Comparison of ENCODE assay signal across 8 mouse cellular contexts in genomic region chr2:70508496-70508895, GRCm38 (mm10). TPM values are rescaled to one million over a fixed set of nuclear protein-coding genes. Genes with fewer than 3 reads are reported as not detected.
A peak's percentile ranks its signal among the peaks of the same experiment; 100 is the strongest.
DNase-seq lines count a peak whose midpoint lies in the region; ATAC-seq and TF ChIP-seq lines count a peak whose summit lies in the region.

Erich2 (plus strand) TSS chr2:70508819.

- H3K36me3 ChIP-seq in heart, embryonic 10.5 days, result no peaks in the 10 kb centered on the region
- H3K36me3 ChIP-seq in ES-Bruce4 (ENCODE audit: control insufficient read depth, insufficient read depth, low read length, poor library complexity, severe bottlenecking), result no peaks in the 10 kb centered on the region
- no peaks in the 10 kb centered on the region for H3K36me3 ChIP-seq in forebrain, embryonic 16.5 days (ENCODE audit: control insufficient read depth, insufficient read depth)

- intact Hi-C loops in heart, postnatal 36 days (cut with DNase I), result no loop called here

- no peak for TF ChIP-seq POLR2A in ES-Bruce4 (IDR thresholded peaks at IDR 0.05; ENCODE audit: insufficient read depth, low read length)

- no peak for DNase-seq in heart, embryonic 10.5 days (ENCODE audit: low spot score)
- DNase-seq in heart, postnatal 36 days, result no peak
- DNase-seq in lung, postnatal 36 days, result peak; percentile 12
- DNase-seq in thymus, postnatal 10 days (ENCODE audit: low spot score in 2 of 2), result no peak
- DNase-seq in spleen, adult 18-20 months, result no peak
- no peak for DNase-seq in cerebellum, postnatal 36 days

- H3K4me2 ChIP-seq in forebrain, embryonic 16.5 days (ENCODE audit: low read length), result peak within 1 kb of the TSS; percentile 93

- TF ChIP-seq CTCF in ES-Bruce4 (IDR thresholded peaks at IDR 0.05; ENCODE audit: low read depth, low read length), result no peak

- H3K9me3 ChIP-seq in heart, embryonic 10.5 days, result no peaks in the 10 kb centered on the region
- H3K9me3 ChIP-seq in ES-Bruce4 (replicated peaks; ENCODE audit: control insufficient read depth, insufficient read depth, low read length, poor library complexity, severe bottlenecking), result 0 out of 2 replicates have a peak, but pooled peaks cover 2% of the 10 kb centered on the region
- H3K9me3 ChIP-seq in forebrain, embryonic 16.5 days (ENCODE audit: control insufficient read depth, low read length), result no peaks in the 10 kb centered on the region; the same call in 1 of the 2 replicates

- peak within 1 kb of the TSS; percentile 79 for H3K27ac ChIP-seq in heart, embryonic 10.5 days
- H3K27ac ChIP-seq in ES-Bruce4 (ENCODE audit: insufficient read depth, low read length), result no peak within 1 kb of the TSS
- H3K27ac ChIP-seq in forebrain, embryonic 16.5 days (ENCODE audit: low read length), result 0 out of 2 replicates have a peak within 1 kb of the TSS, but pooled peaks have one; percentile 19

- peaks cover 10% of the 10 kb centered on the region; the same call in 1 of the 2 replicates for H3K27me3 ChIP-seq in heart, embryonic 10.5 days (ENCODE audit: insufficient read depth, poor library complexity, severe bottlenecking)
- peaks cover 2% of the 10 kb centered on the region; the same call in 1 of the 2 replicates for H3K27me3 ChIP-seq in ES-Bruce4 (ENCODE audit: control insufficient read depth, insufficient read depth, low read length, poor library complexity, severe bottlenecking)
- no peaks in the 10 kb centered on the region for H3K27me3 ChIP-seq in forebrain, embryonic 16.5 days (replicated peaks; ENCODE audit: control insufficient read depth, insufficient read depth, low read length)

- ATAC-seq in forebrain, embryonic 16.5 days, result peak; percentile 16; the same call in 1 of the 2 replicates

- H3K4me1 ChIP-seq in heart, embryonic 10.5 days, result 0 out of 2 replicates have a peak, but pooled peaks cover 8% of the 10 kb centered on the region
- H3K4me1 ChIP-seq in ES-Bruce4 (ENCODE audit: control insufficient read depth, insufficient read depth, low read length), result no peaks in the 10 kb centered on the region
- H3K4me1 ChIP-seq in forebrain, embryonic 16.5 days (replicated peaks; ENCODE audit: control insufficient read depth, insufficient read depth, low read length), result peaks cover 9% of the 10 kb centered on the region

- no peak for TF ChIP-seq EP300 in ES-Bruce4 (IDR thresholded peaks at IDR 0.05; ENCODE audit: insufficient read depth, low read depth, low read length)

- 24% methylated on average over 10 of the region's 10 CpGs for WGBS in heart, embryonic 10.5 days
- 10% methylated on average over 10 of the region's 10 CpGs for WGBS in forebrain, embryonic 16.5 days

- peak within 1 kb of the TSS; percentile 75 for H3K4me3 ChIP-seq in heart, embryonic 10.5 days
- peak within 1 kb of the TSS; percentile 65 for H3K4me3 ChIP-seq in ES-Bruce4 (ENCODE audit: low read depth, low read length)
- peak within 1 kb of the TSS; percentile 58 for H3K4me3 ChIP-seq in forebrain, embryonic 16.5 days (replicated peaks; ENCODE audit: low read length)

- peak within 1 kb of the TSS; percentile 37 for H3K9ac ChIP-seq in ES-Bruce4 (ENCODE audit: low read depth, poor library complexity, severe bottlenecking)
- peak within 1 kb of the TSS; percentile 57 for H3K9ac ChIP-seq in forebrain, embryonic 16.5 days (replicated peaks; ENCODE audit: low read depth, low read length)

RNA-seq across cellular contexts. Expression of gene Erich2, which starts in this region (rescaled TPM):
- polyA plus RNA-seq in heart, embryonic 10.5 days (2016; fragmentation: Nextera tagmentation; extraction: Ambion mirVana), result 0.41 and 0.57 TPM in 2 replicates
- total RNA-seq in heart, postnatal 36 days (2021), result not detected
- 0.79 and 2.6 TPM in 2 replicates for polyA plus RNA-seq in ES-Bruce4 (2011; ENCODE audit: insufficient read depth, insufficient read length, low read depth, missing spikeins)
- polyA plus RNA-seq in forebrain, embryonic 16.5 days (2015; fragmentation: Nextera tagmentation; extraction: Ambion mirVana), result 1.3 and 2.6 TPM in 2 replicates
